Mouse (Mus musculus): ENCODE results near the gene Phkg2. TPM values are rescaled to one million over a fixed set of nuclear protein-coding genes. Genes with fewer than 3 reads are reported as not detected.

Gene Phkg2
- total RNA-seq, 2 experiments from 2014 or later = 27.4 to 57.0 TPM

Other genes starting within 250 kb of the Phkg2 start
- gene Zfp768, start 227.8 kb upstream of the Phkg2 start, total RNA-seq (2014; fragmentation: Nextera tagmentation) = 3.7 and 9.6 TPM in 2 replicates
- gene Zfp768, start 227.8 kb upstream of the Phkg2 start, total RNA-seq (2017) = 5.5 and 6.2 TPM in 2 replicates
- gene Zfp747, start 197.3 kb upstream of the Phkg2 start, total RNA-seq (2014; fragmentation: Nextera tagmentation) = 1.8 and 4.4 TPM in 2 replicates
- gene Zfp747, start 197.3 kb upstream of the Phkg2 start, total RNA-seq (2017) = 6.2 and 13.4 TPM in 2 replicates
- gene 9130019O22Rik, start 186.2 kb upstream of the Phkg2 start, total RNA-seq (2014; fragmentation: Nextera tagmentation) = 2.7 and 3.7 TPM in 2 replicates
- 4.1 and 5.5 TPM in 2 replicates for gene 9130019O22Rik, start 186.2 kb upstream of the Phkg2 start, total RNA-seq (2017)
- gene E430018J23Rik, start 179.7 kb upstream of the Phkg2 start, total RNA-seq (2014; fragmentation: Nextera tagmentation) = 2.5 TPM in 1 of 2 replicates, not detected in the other
- 4.2 and 8.9 TPM in 2 replicates for gene E430018J23Rik, start 179.7 kb upstream of the Phkg2 start, total RNA-seq (2017)
- 8.9 and 10.8 TPM in 2 replicates for gene Zfp764, start 166.5 kb upstream of the Phkg2 start, total RNA-seq (2014; fragmentation: Nextera tagmentation)
- gene Zfp764, start 166.5 kb upstream of the Phkg2 start, total RNA-seq (2017) = 12.5 and 15.1 TPM in 2 replicates
- gene Zfp688, start 151.3 kb upstream of the Phkg2 start, total RNA-seq (2014; fragmentation: Nextera tagmentation) = 13.5 and 17.6 TPM in 2 replicates
- gene Zfp688, start 151.3 kb upstream of the Phkg2 start, total RNA-seq (2017) = 7.1 and 12.5 TPM in 2 replicates
- gene Zfp689, start 124.2 kb upstream of the Phkg2 start, total RNA-seq (2014; fragmentation: Nextera tagmentation) = 0.70 and 3.9 TPM in 2 replicates
- 2.7 and 3.6 TPM in 2 replicates for gene Zfp689, start 124.2 kb upstream of the Phkg2 start, total RNA-seq (2017)
- gene Prr14, start 113.7 kb upstream of the Phkg2 start, total RNA-seq (2014; fragmentation: Nextera tagmentation) = 96.7 and 115 TPM in 2 replicates
- 23.8 and 29.0 TPM in 2 replicates for gene Prr14, start 113.7 kb upstream of the Phkg2 start, total RNA-seq (2017)
- 87.1 and 132 TPM in 2 replicates for gene Fbrs, start 94.1 kb upstream of the Phkg2 start, total RNA-seq (2014; fragmentation: Nextera tagmentation)
- gene Fbrs, start 94.1 kb upstream of the Phkg2 start, total RNA-seq (2017) = 21.9 and 28.5 TPM in 2 replicates
- gene Srcap, start 61.4 kb upstream of the Phkg2 start, total RNA-seq (2014; fragmentation: Nextera tagmentation) = 139 and 145 TPM in 2 replicates
- 20.9 and 22.9 TPM in 2 replicates for gene Srcap, start 61.4 kb upstream of the Phkg2 start, total RNA-seq (2017)
- 25.2 and 31.5 TPM in 2 replicates for gene Gm42715, start 53.8 kb upstream of the Phkg2 start, total RNA-seq (2014; fragmentation: Nextera tagmentation)
- 5.7 and 6.4 TPM in 2 replicates for gene Gm42715, start 53.8 kb upstream of the Phkg2 start, total RNA-seq (2017)
- 8.1 TPM in 1 of 2 replicates, not detected in the other for gene Tmem265, start 11.9 kb upstream of the Phkg2 start, total RNA-seq (2014; fragmentation: Nextera tagmentation)
- gene Tmem265, start 11.9 kb upstream of the Phkg2 start, total RNA-seq (2017) = 0.99 and 2.9 TPM in 2 replicates
- gene Ccdc189, start 15.3 kb downstream of the Phkg2 start, total RNA-seq (2014; fragmentation: Nextera tagmentation) = 0.37 and 0.77 TPM in 2 replicates
- gene Ccdc189, start 15.3 kb downstream of the Phkg2 start, total RNA-seq (2017) = 1.6 and 3.9 TPM in 2 replicates
- gene Rnf40, start 15.4 kb downstream of the Phkg2 start, total RNA-seq (2014; fragmentation: Nextera tagmentation) = 25.0 and 48.1 TPM in 2 replicates
- gene Rnf40, start 15.4 kb downstream of the Phkg2 start, total RNA-seq (2017) = 35.3 and 42.8 TPM in 2 replicates
- gene Zfp629, start 42.5 kb downstream of the Phkg2 start, total RNA-seq (2014; fragmentation: Nextera tagmentation) = 12.9 and 18.9 TPM in 2 replicates
- gene Zfp629, start 42.5 kb downstream of the Phkg2 start, total RNA-seq (2017) = 8.2 and 12.6 TPM in 2 replicates
- gene Bcl7c, start 135.6 kb downstream of the Phkg2 start, total RNA-seq (2014; fragmentation: Nextera tagmentation) = 50.9 and 81.5 TPM in 2 replicates
- 39.3 and 57.5 TPM in 2 replicates for gene Bcl7c, start 135.6 kb downstream of the Phkg2 start, total RNA-seq (2017)
- gene Ctf1, start 139.4 kb downstream of the Phkg2 start, total RNA-seq (2014; fragmentation: Nextera tagmentation) = 0.73 and 1.2 TPM in 2 replicates
- 0.90 and 3.2 TPM in 2 replicates for gene Ctf1, start 139.4 kb downstream of the Phkg2 start, total RNA-seq (2017)
- gene Ctf2, start 158.8 kb downstream of the Phkg2 start, total RNA-seq (2014; fragmentation: Nextera tagmentation) = not detected in 2 replicates
- 0.31 TPM in 1 of 2 replicates, not detected in the other for gene Ctf2, start 158.8 kb downstream of the Phkg2 start, total RNA-seq (2017)
- 11.1 and 11.7 TPM in 2 replicates for gene Fbxl19, start 171.2 kb downstream of the Phkg2 start, total RNA-seq (2014; fragmentation: Nextera tagmentation)
- gene Fbxl19, start 171.2 kb downstream of the Phkg2 start, total RNA-seq (2017) = 13.8 and 17.7 TPM in 2 replicates
- 36.8 and 41.2 TPM in 2 replicates for gene Orai3, start 196.5 kb downstream of the Phkg2 start, total RNA-seq (2014; fragmentation: Nextera tagmentation)
- 22.7 and 22.8 TPM in 2 replicates for gene Orai3, start 196.5 kb downstream of the Phkg2 start, total RNA-seq (2017)
- 59.6 and 105 TPM in 2 replicates for gene Setd1a, start 203.3 kb downstream of the Phkg2 start, total RNA-seq (2014; fragmentation: Nextera tagmentation)
- 11.9 and 12.4 TPM in 2 replicates for gene Setd1a, start 203.3 kb downstream of the Phkg2 start, total RNA-seq (2017)
- gene Gm49388, start 212.3 kb downstream of the Phkg2 start, total RNA-seq (2014; fragmentation: Nextera tagmentation) = not detected in 2 replicates
- gene Gm49388, start 212.3 kb downstream of the Phkg2 start, total RNA-seq (2017) = 1.2 TPM in 1 of 2 replicates, not detected in the other
- gene Hsd3b7, start 227.3 kb downstream of the Phkg2 start, total RNA-seq (2014; fragmentation: Nextera tagmentation) = 27.6 and 29.6 TPM in 2 replicates
- 19.1 and 31.6 TPM in 2 replicates for gene Hsd3b7, start 227.3 kb downstream of the Phkg2 start, total RNA-seq (2017)